Mouse (Mus musculus): ENCODE measurements at regions not wholly inside any gene's neighbourhood (a gene's known extent, or its start where the extent isn't known, plus 50 kb on each side); places are given as distances from the start of the nearest gene placed in this dataset.

DNA sequence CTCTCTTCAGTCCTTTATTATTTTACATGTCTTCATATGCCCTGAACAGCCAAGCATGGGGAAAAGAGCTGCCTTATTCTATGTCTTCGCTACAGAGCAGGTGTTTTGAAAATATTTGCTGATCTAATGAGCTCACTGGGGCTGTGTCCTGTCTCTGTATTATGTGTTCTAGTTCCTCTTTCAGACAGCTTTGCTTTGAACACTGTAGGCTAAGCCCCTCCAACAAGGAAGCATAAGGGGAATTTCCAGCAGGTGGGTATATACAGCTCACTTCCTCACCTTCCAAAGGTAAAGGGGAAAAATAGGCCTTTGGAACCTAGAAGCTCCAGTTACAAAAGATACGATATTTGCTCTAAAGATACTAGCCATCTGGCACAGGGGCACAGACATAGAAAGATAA is 83.0 kb downstream of the Perp start:
- no peak for TF ChIP-seq GATA1 (IDR thresholded peaks at IDR 0.05; ENCODE audit: borderline replicate concordance, low read length)
- TF ChIP-seq FLI1 (IDR thresholded peaks at IDR 0.05; ENCODE audit: low read length), result no peak
